Mouse (Mus musculus) liver, adult 2 months (tissue): Measurements from ENCODE around the gene Lrrc17.

Source experiments
- CTCF ChIP-seq: fragments of 200-500 bp; IDR thresholded peaks from 2 replicates; pipeline ENCODE4 v1.5.1; 2011; ENCODE audit warnings: low read depth, low read length, control low read depth
- POLR2A ChIP-seq: fragments of 200-500 bp; IDR thresholded peaks from 2 replicates; pipeline ENCODE4 v1.6.1; 2011; ENCODE audit warnings: low read length, control low read depth; ENCODE audit not compliant: insufficient read depth; ENCODE audit errors: extremely low read depth

GRCm38 (mm10) chr5:21593201-21593709 is 49.9 kb downstream of the Lrrc17 start:
- TF ChIP-seq CTCF (no peak), POLR2A (no peak)
